Mouse (Mus musculus): ENCODE measurements around the gene Glce.

DNA sequence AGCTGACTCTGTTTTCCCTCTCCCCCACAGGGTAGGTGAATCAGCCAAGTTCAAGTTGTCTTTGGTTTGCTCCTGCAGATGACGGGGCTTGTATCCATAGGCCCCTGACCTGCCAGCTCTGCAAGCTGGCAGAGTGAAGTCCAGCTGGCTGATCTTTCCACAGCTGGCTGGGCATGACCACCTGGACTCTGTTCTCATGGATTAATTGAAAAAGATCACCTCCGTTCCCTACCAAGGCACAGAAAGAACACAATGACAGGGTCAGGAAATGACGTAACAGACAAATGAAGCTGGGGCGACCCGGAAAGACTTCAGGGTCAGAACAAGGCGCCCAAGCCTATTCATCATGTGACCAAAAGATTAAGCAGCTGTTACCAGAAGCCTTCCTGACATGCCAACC, 38.3 kb upstream of the Glce start:
- TF ChIP-seq GATA1 (IDR thresholded peaks at IDR 0.05; ENCODE audit: low read length) (no peak), TAL1 (IDR thresholded peaks at IDR 0.05; ENCODE audit: low read length) (no peak)

Data from erythroblast, embryonic 14.5 days (primary cell).